Mouse (Mus musculus): ENCODE data around the gene Jmjd8. TPM values are rescaled to one million over a fixed set of nuclear protein-coding genes. Genes with fewer than 3 reads are reported as not detected.

The Jmjd8 gene
- total and polyA plus RNA-seq, 3 experiments: 32.7 to 47.2 (median 36.9) TPM

DNA sequence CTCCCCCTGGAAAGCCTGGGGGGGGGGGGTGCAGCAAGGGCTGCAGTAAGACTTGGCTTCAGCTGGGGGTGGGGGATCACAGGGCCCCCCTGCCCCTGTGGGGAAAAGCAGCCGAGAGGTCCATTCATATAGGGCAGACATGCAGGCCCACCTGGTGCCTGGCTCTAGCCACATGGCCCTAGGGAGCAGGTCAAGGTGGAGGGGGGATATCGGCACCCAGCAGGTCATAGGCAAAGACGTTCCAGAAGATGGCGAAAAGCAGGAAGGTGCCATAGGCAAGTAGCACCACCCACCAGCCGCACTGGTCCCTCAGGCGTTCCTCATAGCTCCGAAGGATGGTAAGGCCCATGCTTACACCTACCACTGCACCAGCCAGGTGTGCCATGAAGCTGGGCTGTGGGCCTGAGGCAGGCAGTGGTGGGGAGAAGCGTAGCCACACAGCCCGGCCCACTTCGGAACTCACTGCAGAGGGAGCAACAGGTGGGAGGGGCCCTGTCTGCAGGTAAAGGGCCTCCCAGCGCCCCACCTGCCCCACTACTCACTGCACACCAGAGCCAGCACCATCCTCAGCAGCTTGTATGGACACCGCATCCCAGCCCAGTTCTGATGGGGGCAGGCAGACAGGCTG lies 6.0 kb downstream of the Jmjd8 start:
- intact Hi-C loops (cut with DNase I): loop anchor here (5.0 kb wide), 1 partner anchor 33 kb away; the partner anchor contains the start of gene Mcrip2
- Histone ChIP-seq H3K27me3 (ENCODE audit: control insufficient read depth, insufficient read depth, low read length) (no peaks in the 10 kb centered on the region), H3K36me3 (ENCODE audit: control insufficient read depth, insufficient read depth, low read length) (no peaks in the 10 kb centered on the region; the same call in 1 of the 2 replicates), H3K4me1 (ENCODE audit: control insufficient read depth, insufficient read depth, low read length) (peaks cover 26% of the 10 kb centered on the region), H3K4me3 (peak overlapping the region; percentile 85; the same call in 1 of the 2 replicates), H3K79me2 (replicated peaks; ENCODE audit: control insufficient read depth, insufficient read depth, low read length) (peaks cover 2% of the 10 kb centered on the region), H3K27ac (peak overlapping the region; percentile 100; the same call in 1 of the 2 replicates), H3K9ac (ENCODE audit: low read depth, low read length) (0 out of 2 replicates have a peak overlapping the region, but pooled peaks have one; percentile 19)
- DNase-seq: no peak
- TF ChIP-seq EP300 (IDR thresholded peaks at IDR 0.05; ENCODE audit: insufficient read depth, low read depth, low read length): no peak
- TF ChIP-seq POLR2A (IDR thresholded peaks at IDR 0.05; ENCODE audit: insufficient read depth, low read depth, low read length): no peak
- no peak for TF ChIP-seq CTCF (IDR thresholded peaks at IDR 0.05)
- 83% methylated on average over 12 of the region's 12 CpGs for WGBS

DNA sequence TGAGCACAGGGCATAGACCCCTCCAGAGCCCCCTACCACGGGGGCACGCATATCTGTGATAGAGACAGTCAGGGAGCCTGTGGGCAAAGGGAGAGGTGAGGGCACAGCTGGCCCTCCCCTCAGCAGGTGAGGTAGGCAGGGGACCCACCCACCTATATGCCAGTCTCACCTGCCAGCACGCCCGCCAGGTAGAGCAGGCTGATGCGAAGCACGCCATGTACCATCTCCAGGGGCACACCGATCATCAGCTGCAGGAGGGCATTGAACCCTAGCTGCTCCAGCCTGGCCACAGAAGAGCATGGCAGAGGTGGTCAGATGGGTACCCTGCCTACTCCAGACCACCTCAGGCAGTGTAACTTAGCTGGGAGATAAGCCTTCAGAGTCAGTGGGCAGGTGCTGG lies 6.6 kb downstream of the Jmjd8 start:
- no peak for DNase-seq
- H3K27ac ChIP-seq: no peak overlapping the region
- no peaks in the 10 kb centered on the region; the same call in 1 of the 2 replicates for H3K36me3 ChIP-seq (ENCODE audit: control insufficient read depth, insufficient read depth, low read length)
- H3K4me3 ChIP-seq: no peak overlapping the region
- H3K79me2 ChIP-seq (replicated peaks; ENCODE audit: control insufficient read depth, insufficient read depth, low read length): peaks cover 2% of the 10 kb centered on the region
- H3K4me1 ChIP-seq (ENCODE audit: control insufficient read depth, insufficient read depth, low read length): peaks cover 26% of the 10 kb centered on the region
- intact Hi-C loops (cut with DNase I): no loop called here
- no peaks in the 10 kb centered on the region for H3K27me3 ChIP-seq (ENCODE audit: control insufficient read depth, insufficient read depth, low read length)
- TF ChIP-seq EP300 (IDR thresholded peaks at IDR 0.05; ENCODE audit: insufficient read depth, low read depth, low read length) (no peak), POLR2A (IDR thresholded peaks at IDR 0.05; ENCODE audit: insufficient read depth, low read depth, low read length) (no peak), CTCF (IDR thresholded peaks at IDR 0.05) (no peak)
- no peak overlapping the region for H3K9ac ChIP-seq (ENCODE audit: low read depth, low read length)
- WGBS: 94% methylated on average over 7 of the region's 7 CpGs

DNA sequence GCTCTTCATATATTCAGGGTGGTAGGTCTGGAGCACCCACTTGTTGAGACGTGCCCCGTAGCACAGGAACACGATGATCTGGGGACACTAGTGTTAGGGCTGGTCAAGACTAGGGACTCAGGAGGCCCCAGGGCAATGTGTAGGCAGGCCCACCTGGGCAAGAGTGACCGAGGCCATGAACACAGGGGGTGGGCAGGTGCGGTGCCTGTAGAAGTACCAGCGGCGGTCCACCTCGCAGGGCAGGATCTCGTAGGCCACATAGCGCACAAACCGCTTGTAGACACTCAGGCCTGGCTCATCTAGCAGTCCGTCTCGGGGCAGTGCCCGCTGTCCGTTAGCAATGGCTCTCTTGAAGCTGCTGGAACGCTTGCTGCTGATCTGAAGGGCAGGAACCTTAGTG lies 7.1 kb downstream of the Jmjd8 start:
- no peak for DNase-seq
- Histone ChIP-seq H3K79me2 (replicated peaks; ENCODE audit: control insufficient read depth, insufficient read depth, low read length) (peaks cover 2% of the 10 kb centered on the region), H3K9ac (ENCODE audit: low read depth, low read length) (peak overlapping the region; percentile 59), H3K4me1 (ENCODE audit: control insufficient read depth, insufficient read depth, low read length) (peaks cover 26% of the 10 kb centered on the region), H3K36me3 (ENCODE audit: control insufficient read depth, insufficient read depth, low read length) (no peaks in the 10 kb centered on the region; the same call in 1 of the 2 replicates), H3K27me3 (ENCODE audit: control insufficient read depth, insufficient read depth, low read length) (no peaks in the 10 kb centered on the region), H3K27ac (peak overlapping the region; percentile 73; the same call in 1 of the 2 replicates), H3K4me3 (no peak overlapping the region)
- no peak for TF ChIP-seq CTCF (IDR thresholded peaks at IDR 0.05)
- TF ChIP-seq EP300 (IDR thresholded peaks at IDR 0.05; ENCODE audit: insufficient read depth, low read depth, low read length): no peak
- no peak for TF ChIP-seq POLR2A (IDR thresholded peaks at IDR 0.05; ENCODE audit: insufficient read depth, low read depth, low read length)
- WGBS: 80% methylated on average over 16 of the region's 16 CpGs
- intact Hi-C loops (cut with DNase I): no loop called here

DNA sequence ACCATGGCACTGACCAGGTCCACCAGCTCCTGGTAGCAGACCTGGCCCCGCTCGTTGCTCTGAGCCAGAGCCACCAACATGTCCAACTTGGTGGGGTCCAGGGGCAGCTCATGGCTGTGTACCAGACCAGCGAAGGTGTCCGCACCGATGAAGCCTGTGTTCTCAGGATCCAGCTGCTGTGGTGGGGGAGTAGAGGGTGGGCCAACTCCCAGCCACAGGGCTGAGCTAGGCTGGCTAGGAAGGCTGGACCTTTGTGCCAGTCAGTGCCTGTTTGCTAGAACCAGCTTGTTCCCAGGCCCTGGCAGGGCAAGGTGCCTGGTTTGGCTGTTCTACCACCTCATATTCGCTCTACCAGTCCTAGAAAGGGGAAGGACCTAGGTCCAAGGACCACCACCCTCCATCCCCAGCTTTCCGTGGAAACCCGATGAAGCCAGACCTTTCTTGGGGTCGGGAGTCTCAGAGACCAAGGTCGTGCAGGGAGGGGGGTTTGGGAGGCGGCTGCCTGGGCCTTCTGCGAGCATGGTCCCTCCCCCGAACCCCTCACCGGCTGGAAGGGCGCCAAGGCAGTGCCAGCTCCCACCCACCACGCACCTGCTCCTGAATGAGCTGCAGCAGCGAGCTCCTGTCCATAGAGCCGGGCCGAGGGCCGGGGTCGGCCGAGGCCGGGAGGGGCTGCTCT lies 7.9 kb downstream of the Jmjd8 start:
- Histone ChIP-seq H3K9ac (ENCODE audit: low read depth, low read length) (peak overlapping the region; percentile 59), H3K27me3 (ENCODE audit: control insufficient read depth, insufficient read depth, low read length) (no peaks in the 10 kb centered on the region), H3K27ac (peak overlapping the region; percentile 73), H3K4me3 (peak overlapping the region; percentile 40), H3K4me1 (ENCODE audit: control insufficient read depth, insufficient read depth, low read length) (peaks cover 23% of the 10 kb centered on the region), H3K79me2 (replicated peaks; ENCODE audit: control insufficient read depth, insufficient read depth, low read length) (peaks cover 2% of the 10 kb centered on the region), H3K36me3 (ENCODE audit: control insufficient read depth, insufficient read depth, low read length) (no peaks in the 10 kb centered on the region; the same call in 1 of the 2 replicates)
- 21% methylated on average over 23 of the region's 23 CpGs for WGBS
- DNase-seq: no peak
- TF ChIP-seq EP300 (IDR thresholded peaks at IDR 0.05; ENCODE audit: insufficient read depth, low read depth, low read length) (no peak), POLR2A (IDR thresholded peaks at IDR 0.05; ENCODE audit: insufficient read depth, low read depth, low read length) (peak; percentile 11; the same call in 1 of the 2 replicates), CTCF (IDR thresholded peaks at IDR 0.05) (no peak)
- intact Hi-C loops (cut with DNase I): no loop called here

DNA sequence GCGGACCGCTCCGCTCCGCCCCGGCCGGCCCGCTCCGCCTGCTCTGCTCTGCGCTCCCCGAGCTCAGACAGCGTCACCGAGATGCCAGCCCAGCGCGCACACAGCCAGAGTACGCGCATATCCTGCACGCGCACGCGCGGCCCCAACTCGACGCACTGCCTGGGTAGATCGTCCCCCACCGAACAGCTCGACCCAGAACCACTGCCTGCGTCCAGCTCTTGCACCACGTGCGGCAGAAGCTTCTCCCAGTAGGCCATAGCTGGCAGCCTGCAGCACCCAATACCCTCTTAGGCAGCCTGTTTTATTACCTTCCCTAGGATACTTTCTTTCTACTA lies 8.4 kb downstream of the Jmjd8 start, which contains the start of gene Rhbdl1:
Gene Rhbdl1 (minus strand): TSS at position 220 of the 335 bp plus-strand sequence.
- DNase-seq: peak; percentile 76 to 84
- H3K9ac ChIP-seq (ENCODE audit: low read depth, low read length): peak within 1 kb of the TSS; percentile 59
- peaks cover 18% of the 10 kb centered on the region for H3K4me1 ChIP-seq (ENCODE audit: control insufficient read depth, insufficient read depth, low read length)
- intact Hi-C loops (cut with DNase I): no loop called here
- H3K27me3 ChIP-seq (ENCODE audit: control insufficient read depth, insufficient read depth, low read length): no peaks in the 10 kb centered on the region
- H3K36me3 ChIP-seq (ENCODE audit: control insufficient read depth, insufficient read depth, low read length): no peaks in the 10 kb centered on the region
- H3K79me2 ChIP-seq (replicated peaks; ENCODE audit: control insufficient read depth, insufficient read depth, low read length): peaks cover 2% of the 10 kb centered on the region
- TF ChIP-seq POLR2A (IDR thresholded peaks at IDR 0.05; ENCODE audit: insufficient read depth, low read depth, low read length) (peak; percentile 71), EP300 (IDR thresholded peaks at IDR 0.05; ENCODE audit: insufficient read depth, low read depth, low read length) (peak; percentile 51; the same call in 1 of the 2 replicates), CTCF (IDR thresholded peaks at IDR 0.05) (no peak)
- H3K27ac ChIP-seq: peak within 1 kb of the TSS; percentile 73
- WGBS: 5% methylated on average over 29 of the region's 29 CpGs
- peak within 1 kb of the TSS; percentile 40 for H3K4me3 ChIP-seq

DNA sequence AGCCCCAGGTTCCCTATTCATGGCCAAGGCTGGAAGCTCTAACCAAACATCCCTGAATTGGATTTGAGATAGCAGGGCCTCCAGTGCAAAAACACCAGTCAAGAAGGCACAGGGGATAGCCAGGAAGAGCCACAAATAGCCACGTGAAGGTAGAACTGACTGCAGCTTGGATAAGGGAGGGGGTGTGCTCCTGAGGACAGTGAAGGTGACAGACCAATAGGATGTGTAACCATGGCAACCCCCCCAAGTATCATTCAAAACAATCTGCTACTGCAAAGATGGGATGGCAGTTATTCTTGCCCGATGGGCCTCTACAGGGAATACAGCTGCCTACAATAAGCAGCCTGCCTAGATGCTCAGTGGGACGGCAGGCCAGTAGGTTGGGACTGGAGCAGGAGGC lies 8.9 kb downstream of the Jmjd8 start:
- peaks cover 18% of the 10 kb centered on the region for H3K4me1 ChIP-seq (ENCODE audit: control insufficient read depth, insufficient read depth, low read length)
- 39% methylated on average over 3 of the region's 3 CpGs for WGBS
- H3K27me3 ChIP-seq (ENCODE audit: control insufficient read depth, insufficient read depth, low read length): no peaks in the 10 kb centered on the region
- TF ChIP-seq POLR2A (IDR thresholded peaks at IDR 0.05; ENCODE audit: insufficient read depth, low read depth, low read length) (no peak), CTCF (IDR thresholded peaks at IDR 0.05) (no peak), EP300 (IDR thresholded peaks at IDR 0.05; ENCODE audit: insufficient read depth, low read depth, low read length) (no peak)
- H3K79me2 ChIP-seq (replicated peaks; ENCODE audit: control insufficient read depth, insufficient read depth, low read length): peaks cover 2% of the 10 kb centered on the region
- no peak for DNase-seq
- peak overlapping the region; percentile 73 for H3K27ac ChIP-seq
- H3K9ac ChIP-seq (ENCODE audit: low read depth, low read length): no peak overlapping the region
- no peak overlapping the region for H3K4me3 ChIP-seq
- H3K36me3 ChIP-seq (ENCODE audit: control insufficient read depth, insufficient read depth, low read length): no peaks in the 10 kb centered on the region
- intact Hi-C loops (cut with DNase I): no loop called here

Data from heart, adult 2 months (tissue).